Mouse (Mus musculus) forebrain, embryonic 14.5 days (tissue): ENCODE data around the gene Slco2b1. TPM values are rescaled to one million over a fixed set of nuclear protein-coding genes. Genes with fewer than 3 reads are reported as not detected.
"Not testable (repeated sequence)": the region's sequence is repeated elsewhere in the genome, so short reads cannot be mapped to it uniquely, and the experiment has no call there.

ENCODE experiments used
- ATAC-seq: fragments of 200-750 bp; cut with Nextera tagmentation; 2 replicates; pipeline ENCODE4 v1.8.0; 2017; ENCODE audit warnings: mild to moderate bottlenecking, moderate library complexity
- DNase-seq: peaks from one replicate; pipeline ENCODE4 v3.0.0-alpha.2; 2015; ENCODE audit warnings: low spot score
- H3K27ac ChIP-seq: fragments of 300-500 bp; sonication (generic); 2 replicates; pipeline ENCODE4 v1.5.1; 2014; ENCODE audit warnings: low read depth, mild to moderate bottlenecking, control low read depth, low read length, moderate library complexity
- H3K27me3 ChIP-seq: fragments of 300-500 bp; sonication (generic); replicated peaks from 2 replicates; pipeline ENCODE4 v1.6.1; 2014; ENCODE audit warnings: low read length, control low read depth, mixed read lengths; ENCODE audit not compliant: control insufficient read depth, insufficient read depth
- H3K36me3 ChIP-seq: fragments of 300-500 bp; sonication (generic); 2 replicates; pipeline ENCODE4 v1.6.1; 2014; ENCODE audit warnings: low read length, control low read depth; ENCODE audit not compliant: control insufficient read depth, insufficient read depth
- H3K4me1 ChIP-seq: fragments of 300-500 bp; sonication (generic); 2 replicates; pipeline ENCODE4 v1.6.1; 2014; ENCODE audit warnings: antibody characterized with exemption, low read length, control low read depth; ENCODE audit not compliant: control insufficient read depth, insufficient read depth
- H3K4me2 ChIP-seq: fragments of 300-500 bp; sonication (generic); 2 replicates; pipeline ENCODE4 v1.6.1; 2014; ENCODE audit warnings: mild to moderate bottlenecking, control low read depth, low read length
- H3K4me3 ChIP-seq: fragments of 300-500 bp; sonication (generic); 2 replicates; pipeline ENCODE4 v1.5.1; 2014; ENCODE audit warnings: low read depth, low read length, control low read depth
- H3K9ac ChIP-seq: fragments of 300-500 bp; sonication (generic); 2 replicates; pipeline ENCODE4 v1.6.1; 2014; ENCODE audit warnings: mild to moderate bottlenecking, low read length, control low read depth, moderate library complexity
- H3K9me3 ChIP-seq: fragments of 300-500 bp; sonication (generic); replicated peaks from 2 replicates; pipeline ENCODE4 v1.6.1; 2016; ENCODE audit warnings: low read length, control low read depth, mixed read lengths; ENCODE audit not compliant: control insufficient read depth
- WGBS: fragments of 180-500 bp; shearing (Covaris S2); extraction: QIAGEN DNeasy Blood & Tissue Kit; methylation state at CpG from one replicate; pipeline ENCODE4 v1.1.7; 2014; 5-methylcytosine and 5-hydroxymethylcytosine counted together
- polyA plus RNA-seq: library from polyadenylated mRNA; unstranded; fragments of >200 nt; fragmentation: Nextera tagmentation; extraction: Ambion mirVana; gene quantifications from 2 replicates; pipeline ENCODE4 v1.2.1, GENCODE M21; 2014

Slco2b1 gene
- polyA plus RNA-seq, 1 experiment from 2014 or later: 3.4 TPM

DNA sequence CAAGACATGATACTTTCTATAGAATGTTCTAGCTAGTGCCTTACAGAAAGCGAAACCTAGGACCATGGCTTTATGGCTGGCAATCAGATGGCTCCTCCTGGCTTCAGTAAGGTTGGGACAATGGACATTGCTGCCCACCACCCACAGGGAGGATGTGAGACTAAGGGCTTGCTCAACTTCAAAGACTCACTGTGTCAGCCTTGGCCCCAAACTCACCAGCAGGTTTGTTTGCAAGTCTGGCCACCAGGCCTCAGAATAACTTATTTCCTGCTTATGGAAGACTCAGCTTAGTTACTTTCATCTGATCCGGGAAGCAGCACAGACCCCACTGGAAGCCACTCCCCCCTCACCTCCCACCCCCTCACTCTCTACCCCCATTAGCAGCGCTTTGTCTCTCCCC, 12.0 kb downstream of the Slco2b1 start:
- no peak overlapping the region for H3K27ac ChIP-seq
- WGBS: 66% methylated on average over 3 of the region's 3 CpGs
- no peak for DNase-seq

DNA sequence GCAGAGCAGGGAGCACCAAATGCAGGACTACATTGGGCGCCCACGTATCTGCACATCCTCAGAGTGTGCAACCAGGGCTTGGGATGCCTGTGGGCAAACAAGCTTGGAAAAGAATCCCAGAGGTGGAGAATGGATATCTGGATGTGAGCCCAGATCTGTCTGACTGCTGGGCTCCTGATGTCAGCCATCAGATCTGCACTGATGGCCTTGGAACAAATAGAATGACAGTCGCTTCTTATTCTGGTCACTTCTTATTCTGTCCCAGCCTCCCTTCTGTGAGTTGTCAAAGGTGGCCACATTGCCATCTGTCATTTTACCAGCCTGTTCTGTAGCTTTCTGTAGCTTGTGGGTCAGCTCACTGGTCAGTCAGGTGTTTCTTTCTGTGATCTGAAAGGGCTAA, 12.6 kb downstream of the Slco2b1 start:
- Histone ChIP-seq H3K27ac (no peak overlapping the region), H3K27me3 (no peaks in the 10 kb centered on the region), H3K9me3 (no peaks in the 10 kb centered on the region), H3K4me1 (no peaks in the 10 kb centered on the region), H3K36me3 (no peaks in the 10 kb centered on the region), H3K4me2 (no peak overlapping the region), H3K9ac (no peak overlapping the region), H3K4me3 (no peak overlapping the region)
- 89% methylated on average over 3 of the region's 3 CpGs for WGBS
- DNase-seq (no peak), ATAC-seq (no peak)

More for the DNA sequence above, 12.0 kb downstream of the Slco2b1 start:
- Histone ChIP-seq H3K36me3 (no peaks in the 10 kb centered on the region), H3K27me3 (no peaks in the 10 kb centered on the region), H3K9ac (no peak overlapping the region), H3K4me1 (no peaks in the 10 kb centered on the region), H3K4me2 (no peak overlapping the region), H3K4me3 (no peak overlapping the region), H3K9me3 (no peaks in the 10 kb centered on the region)
- ATAC-seq: no peak

DNA sequence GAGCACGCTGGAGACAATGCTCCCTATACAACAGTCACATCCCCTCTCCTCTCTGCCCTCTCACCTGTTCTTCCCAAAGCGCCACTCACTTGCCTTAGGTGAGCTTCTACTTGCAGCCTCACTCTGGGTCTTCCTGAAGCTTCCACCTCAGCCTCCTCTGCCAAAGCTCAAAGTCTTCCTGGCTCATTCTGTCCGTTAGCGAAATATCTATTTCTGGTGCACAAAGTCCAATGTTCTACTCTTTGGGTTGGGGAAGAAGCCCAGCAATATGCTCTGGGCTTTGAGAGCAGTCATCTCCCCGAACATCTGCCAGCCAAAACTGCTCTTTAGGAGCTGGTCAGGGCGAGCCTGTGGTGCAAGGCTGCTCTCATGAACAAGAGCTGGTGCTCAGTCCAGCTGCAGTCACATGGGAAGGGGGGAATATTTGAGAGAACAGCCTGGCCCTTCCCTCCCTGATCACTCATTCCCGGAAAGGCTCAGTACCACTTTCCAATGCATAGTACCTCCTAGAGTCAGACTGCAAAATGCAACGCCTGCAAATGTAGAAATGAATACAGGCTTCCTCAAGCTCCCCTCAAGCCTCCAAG, 15.6 kb downstream of the Slco2b1 start:
- Histone ChIP-seq H3K4me2 (no peak overlapping the region), H3K9ac (no peak overlapping the region), H3K36me3 (no peaks in the 10 kb centered on the region), H3K4me3 (no peak overlapping the region), H3K27me3 (no peaks in the 10 kb centered on the region), H3K27ac (no peak overlapping the region), H3K4me1 (no peaks in the 10 kb centered on the region), H3K9me3 (no peaks in the 10 kb centered on the region)
- WGBS: 86% methylated on average over 8 of the region's 8 CpGs
- DNase-seq: no peak
- no peak for ATAC-seq

GRCm38 (mm10) chr7:99694424-99694823, 16.7 kb downstream of the Slco2b1 start:
- 85% methylated on average over 5 of the region's 5 CpGs for WGBS
- not testable (repeated sequence) for DNase-seq, H3K9ac ChIP-seq, H3K9me3 ChIP-seq, H3K27ac ChIP-seq, H3K27me3 ChIP-seq, H3K4me2 ChIP-seq, H3K36me3 ChIP-seq, ATAC-seq, H3K4me1 ChIP-seq, H3K4me3 ChIP-seq

DNA sequence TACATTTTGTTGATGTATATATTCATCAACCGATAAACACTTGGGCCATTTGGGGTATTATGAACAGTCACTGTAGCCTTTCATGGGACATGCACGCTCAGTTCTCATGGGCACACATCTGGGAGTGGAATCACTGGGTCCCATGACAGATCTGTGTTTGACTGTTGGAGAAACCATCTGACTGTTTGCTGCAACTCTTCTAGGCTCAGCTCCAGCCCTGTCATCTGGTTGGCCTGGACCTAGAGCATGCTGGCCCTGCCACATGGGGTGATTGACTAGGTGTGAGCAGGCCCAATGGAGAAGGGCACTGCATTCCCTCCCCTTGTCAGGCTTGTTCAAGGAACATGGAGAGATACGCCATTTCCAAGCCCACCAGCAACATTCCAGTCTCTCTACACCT, 17.2 kb downstream of the Slco2b1 start:
- DNase-seq: no peak
- no peak overlapping the region for H3K9ac ChIP-seq
- 90% methylated on average over 3 of the region's 3 CpGs for WGBS
- H3K36me3 ChIP-seq: no peaks in the 10 kb centered on the region
- H3K9me3 ChIP-seq: no peaks in the 10 kb centered on the region
- ATAC-seq: no peak
- H3K27me3 ChIP-seq: no peaks in the 10 kb centered on the region
- no peaks in the 10 kb centered on the region for H3K4me1 ChIP-seq
- no peak overlapping the region for H3K27ac ChIP-seq
- no peak overlapping the region for H3K4me3 ChIP-seq
- H3K4me2 ChIP-seq: no peak overlapping the region

GRCm38 (mm10) chr7:99693387-99693786, 17.8 kb downstream of the Slco2b1 start:
- Histone ChIP-seq H3K4me3 (no peak overlapping the region), H3K36me3 (no peaks in the 10 kb centered on the region), H3K27ac (no peak overlapping the region), H3K27me3 (no peaks in the 10 kb centered on the region), H3K9me3 (no peaks in the 10 kb centered on the region), H3K9ac (no peak overlapping the region), H3K4me1 (no peaks in the 10 kb centered on the region), H3K4me2 (no peak overlapping the region)
- DNase-seq: no peak
- no peak for ATAC-seq
- WGBS: 95% methylated on average over 3 of the region's 3 CpGs

- ATAC-seq (no peak), DNase-seq (no peak)
- Histone ChIP-seq H3K27ac (no peak overlapping the region), H3K4me1 (no peaks in the 10 kb centered on the region), H3K9ac (no peak overlapping the region), H3K36me3 (no peaks in the 10 kb centered on the region), H3K4me3 (no peak overlapping the region), H3K9me3 (no peaks in the 10 kb centered on the region), H3K4me2 (no peak overlapping the region), H3K27me3 (no peaks in the 10 kb centered on the region)
- 44% methylated on average over 3 of the region's 3 CpGs for WGBS
These were observed 18.7 kb downstream of the Slco2b1 start for GRCm38 (mm10) chr7:99692396-99692795.

DNA sequence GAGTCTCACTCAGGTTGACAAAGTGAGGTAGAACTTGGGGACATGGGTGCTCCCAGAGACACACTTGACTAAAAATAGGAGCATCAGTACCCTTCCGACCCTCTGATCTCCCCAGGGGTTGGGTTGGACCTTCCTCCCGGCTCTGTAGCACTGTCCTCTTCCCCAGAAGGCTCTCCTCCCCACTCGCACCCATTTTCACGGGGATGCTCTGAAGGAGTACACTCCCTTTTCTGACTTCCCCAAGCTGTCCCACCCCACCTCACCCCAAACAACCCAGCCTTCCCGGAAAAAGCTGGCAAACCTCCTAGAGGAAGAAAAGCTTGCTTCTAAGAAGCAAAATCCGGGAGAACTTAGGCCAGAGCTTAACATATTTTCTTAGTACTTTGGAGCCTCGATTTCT, 20.3 kb downstream of the Slco2b1 start:
- H3K4me2 ChIP-seq: no peak overlapping the region
- no peaks in the 10 kb centered on the region for H3K4me1 ChIP-seq
- H3K27ac ChIP-seq: no peak overlapping the region
- no peak overlapping the region for H3K4me3 ChIP-seq
- H3K27me3 ChIP-seq: no peaks in the 10 kb centered on the region
- H3K9me3 ChIP-seq: no peaks in the 10 kb centered on the region
- ATAC-seq: no peak
- no peak overlapping the region for H3K9ac ChIP-seq
- H3K36me3 ChIP-seq: no peaks in the 10 kb centered on the region
- WGBS: 79% methylated on average over 7 of the region's 7 CpGs
- no peak for DNase-seq

- Histone ChIP-seq H3K4me1 (no peaks in the 10 kb centered on the region), H3K36me3 (no peaks in the 10 kb centered on the region), H3K4me3 (no peak overlapping the region), H3K4me2 (no peak overlapping the region), H3K9me3 (no peaks in the 10 kb centered on the region), H3K27ac (no peak overlapping the region), H3K27me3 (no peaks in the 10 kb centered on the region), H3K9ac (no peak overlapping the region)
- WGBS: 44% methylated on average over 4 of the region's 4 CpGs
- no peak for ATAC-seq
- DNase-seq: no peak
These were observed 27.1 kb downstream of the Slco2b1 start for GRCm38 (mm10) chr7:99684086-99684485.
